Mouse (Mus musculus) thymus, adult 2 months (tissue): ENCODE measurements around the gene Fbln5. TPM values are rescaled to one million over a fixed set of nuclear protein-coding genes. Genes with fewer than 3 reads are reported as not detected.
A peak's percentile ranks its signal among the peaks of the same experiment; 100 is the strongest.

Source experiments
- DNase-seq: peaks from one replicate; pipeline ENCODE4 v3.0.0; 2021
- H3K27ac ChIP-seq: fragments of 200-500 bp; 2 replicates; pipeline ENCODE4 v1.5.1; 2012; ENCODE audit warnings: low read length, control low read depth; ENCODE audit not compliant: control insufficient read depth, insufficient read depth
- H3K27me3 ChIP-seq: fragments of 200-500 bp; 2 replicates; pipeline ENCODE4 v1.6.1; 2012; ENCODE audit warnings: mild to moderate bottlenecking, low read length, moderate library complexity, mixed read lengths; ENCODE audit not compliant: control insufficient read depth, insufficient read depth
- H3K36me3 ChIP-seq: fragments of 200-500 bp; 2 replicates; pipeline ENCODE4 v1.6.1; 2012; ENCODE audit warnings: mild to moderate bottlenecking, low read length, moderate library complexity; ENCODE audit not compliant: control insufficient read depth, insufficient read depth
- H3K4me1 ChIP-seq: fragments of 200-500 bp; replicated peaks from 2 replicates; pipeline ENCODE4 v1.6.1; 2012; ENCODE audit warnings: low read length; ENCODE audit not compliant: control insufficient read depth, insufficient read depth
- H3K4me3 ChIP-seq: fragments of 200-500 bp; 2 replicates; pipeline ENCODE4 v1.5.1; 2012; ENCODE audit warnings: mild to moderate bottlenecking, low read length, control low read depth, moderate library complexity; ENCODE audit not compliant: control insufficient read depth, insufficient read depth
- CTCF ChIP-seq: fragments of 200-500 bp; IDR thresholded peaks from 2 replicates; pipeline ENCODE4 v1.5.1; 2012; ENCODE audit warnings: mild to moderate bottlenecking, control low read depth, low read length, moderate library complexity, borderline replicate concordance; ENCODE audit not compliant: control insufficient read depth, poor library complexity, insufficient read depth; ENCODE audit errors: extremely low read depth
- POLR2A ChIP-seq: fragments of 200-500 bp; IDR thresholded peaks from 2 replicates; pipeline ENCODE4 v1.6.1; 2012; ENCODE audit warnings: mild to moderate bottlenecking, low read length, control low read depth, moderate library complexity; ENCODE audit not compliant: control insufficient read depth, poor library complexity, insufficient read depth; ENCODE audit errors: extremely low read depth
- WGBS: fragments of 180-500 bp; shearing (Covaris S2); methylation state at CpG from one replicate; pipeline ENCODE4 v1.1.7; 2018; 5-methylcytosine and 5-hydroxymethylcytosine counted together
- polyA plus RNA-seq: library from polyadenylated mRNA; depleted of rRNA; stranded (reverse); fragments of >200 nt; gene quantifications from 2 replicates; pipeline ENCODE4 v1.2.3, GENCODE M21; 2012

Fbln5 gene
- polyA plus RNA-seq, 1 experiment, result 16.3 TPM

DNA sequence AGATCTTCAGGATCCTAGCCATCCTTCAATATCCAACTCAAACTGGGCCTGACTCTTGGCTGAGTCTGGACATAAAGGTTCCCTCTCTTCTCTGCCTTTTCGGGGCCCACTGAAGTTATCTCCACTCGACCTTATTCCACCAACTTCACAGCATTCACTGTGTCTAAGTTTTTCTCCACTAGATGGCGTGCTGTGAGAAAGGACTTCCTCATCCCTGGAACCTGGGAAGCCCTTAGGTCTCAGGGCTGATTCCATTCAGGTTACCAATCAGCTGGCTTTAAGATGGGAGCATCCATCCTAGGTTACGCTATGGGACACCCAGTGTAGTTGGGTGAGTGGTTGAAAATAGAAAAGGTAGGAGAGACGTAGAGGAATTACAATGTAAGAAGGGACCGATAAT lies 7.7 kb downstream of the Fbln5 start:
- WGBS, result 59% methylated on average over 6 of the region's 6 CpGs

DNA sequence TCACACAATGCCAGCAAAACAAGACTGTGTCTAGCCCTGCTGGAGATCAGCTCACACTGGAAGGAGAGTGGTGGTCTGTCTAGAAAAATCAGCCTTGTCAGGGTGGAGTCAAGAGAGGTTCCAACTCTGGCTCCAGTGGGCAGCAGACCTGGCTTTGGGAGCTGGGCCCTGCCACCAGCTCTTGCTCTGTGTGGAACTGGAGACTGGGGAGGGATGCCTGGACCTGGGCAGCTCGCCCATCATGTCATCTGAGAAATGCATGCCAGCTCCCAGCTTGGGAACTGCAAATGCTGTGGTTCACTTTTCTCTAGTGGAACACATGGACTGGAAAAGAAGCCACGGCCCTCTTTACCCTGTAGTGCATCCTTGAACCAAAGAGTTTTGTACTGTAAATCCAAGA lies 8.3 kb downstream of the Fbln5 start:
- Histone ChIP-seq H3K4me3 (no peak overlapping the region), H3K27ac (no peak overlapping the region), H3K27me3 (no peaks in the 10 kb centered on the region), H3K36me3 (no peaks in the 10 kb centered on the region), H3K4me1 (no peaks in the 10 kb centered on the region)
- TF ChIP-seq POLR2A (no peak), CTCF (no peak)
- no peak for DNase-seq
- 87% methylated on average over 2 of the region's 2 CpGs for WGBS

More for the DNA sequence above, 7.7 kb downstream of the Fbln5 start:
- DNase-seq, result peak; percentile 8
- no peak overlapping the region for H3K27ac ChIP-seq
- H3K4me1 ChIP-seq, result no peaks in the 10 kb centered on the region
- H3K36me3 ChIP-seq, result no peaks in the 10 kb centered on the region
- TF ChIP-seq CTCF, result no peak
- TF ChIP-seq POLR2A, result no peak
- H3K27me3 ChIP-seq, result no peaks in the 10 kb centered on the region
- no peak overlapping the region for H3K4me3 ChIP-seq

DNA sequence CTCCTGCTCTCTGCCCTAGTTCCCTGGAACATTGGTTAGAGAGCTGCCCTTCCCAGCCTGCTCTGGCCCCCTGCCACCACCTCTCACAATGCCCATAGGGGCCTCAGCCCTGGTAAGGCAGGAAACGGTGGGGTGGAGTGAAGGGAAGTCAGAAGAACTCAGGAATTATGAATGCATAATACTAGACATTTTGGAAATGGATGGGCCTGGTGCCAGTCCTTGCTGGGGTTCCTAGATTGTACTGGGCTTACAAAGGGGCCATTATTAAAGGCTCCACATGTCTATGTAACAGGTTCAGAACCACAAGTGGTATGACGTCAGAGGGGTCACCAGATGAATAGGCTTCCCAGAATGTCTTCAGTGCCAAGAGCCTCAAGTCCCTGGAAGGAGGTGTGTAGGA lies 11.5 kb downstream of the Fbln5 start:
- H3K27me3 ChIP-seq, result no peaks in the 10 kb centered on the region
- 79% methylated on average over 2 of the region's 2 CpGs for WGBS
- no peak overlapping the region for H3K4me3 ChIP-seq
- H3K27ac ChIP-seq, result no peak overlapping the region
- TF ChIP-seq POLR2A (no peak), CTCF (no peak)
- no peak for DNase-seq
- H3K36me3 ChIP-seq, result no peaks in the 10 kb centered on the region
- no peaks in the 10 kb centered on the region for H3K4me1 ChIP-seq

DNA sequence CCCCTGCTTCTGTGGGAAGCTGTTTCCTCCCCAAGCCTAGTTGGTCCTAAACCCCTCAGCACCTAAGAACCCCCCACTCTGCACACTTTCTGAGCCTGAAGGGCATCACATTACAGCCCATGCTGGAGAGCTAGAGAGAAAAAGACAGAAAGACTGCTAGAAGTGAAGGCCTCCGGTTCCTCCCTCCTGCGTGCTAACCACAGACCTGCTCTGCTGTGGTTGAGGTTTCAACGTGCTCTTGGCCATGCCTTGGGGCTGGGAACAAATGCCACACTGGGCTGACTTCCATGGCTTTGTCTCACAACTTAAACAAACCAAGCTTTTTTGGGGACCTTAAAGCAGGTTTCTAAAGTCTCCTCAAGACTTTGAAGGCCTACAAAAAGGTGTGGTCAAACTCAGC lies 16.4 kb downstream of the Fbln5 start:
- Histone ChIP-seq H3K27me3 (no peaks in the 10 kb centered on the region), H3K4me1 (no peaks in the 10 kb centered on the region), H3K4me3 (no peak overlapping the region), H3K36me3 (no peaks in the 10 kb centered on the region), H3K27ac (no peak overlapping the region)
- DNase-seq, result no peak
- 6% methylated on average over 3 of the region's 3 CpGs for WGBS
- no peak for TF ChIP-seq CTCF
- no peak for TF ChIP-seq POLR2A

DNA sequence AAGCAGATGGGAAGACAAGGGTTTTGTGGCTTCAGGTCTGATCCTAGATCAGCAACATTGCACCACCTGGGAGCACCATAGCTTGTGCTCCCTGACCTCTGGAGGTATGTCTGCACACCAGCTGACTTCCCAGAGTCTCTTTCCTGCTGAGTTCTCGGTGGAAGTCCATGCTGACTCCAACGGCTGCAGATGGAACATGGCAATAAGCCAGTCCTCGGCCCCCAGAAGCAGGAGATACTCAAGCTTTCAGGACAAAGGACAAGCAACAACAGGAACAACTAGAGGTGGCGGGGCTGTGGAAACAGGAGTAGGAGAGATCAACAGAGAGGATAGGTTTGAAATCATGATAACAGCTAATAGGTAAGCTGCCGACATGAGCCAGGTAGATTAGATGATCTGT lies 17.1 kb downstream of the Fbln5 start:
- no peaks in the 10 kb centered on the region for H3K36me3 ChIP-seq
- whole genome bisulfite sequencing, result 82% methylated on average over 5 of the region's 5 CpGs
- DNase-seq, result no peak
- no peaks in the 10 kb centered on the region for H3K4me1 ChIP-seq
- no peak overlapping the region for H3K4me3 ChIP-seq
- H3K27me3 ChIP-seq, result no peaks in the 10 kb centered on the region
- TF ChIP-seq POLR2A, result no peak
- no peak for TF ChIP-seq CTCF
- no peak overlapping the region for H3K27ac ChIP-seq

DNA sequence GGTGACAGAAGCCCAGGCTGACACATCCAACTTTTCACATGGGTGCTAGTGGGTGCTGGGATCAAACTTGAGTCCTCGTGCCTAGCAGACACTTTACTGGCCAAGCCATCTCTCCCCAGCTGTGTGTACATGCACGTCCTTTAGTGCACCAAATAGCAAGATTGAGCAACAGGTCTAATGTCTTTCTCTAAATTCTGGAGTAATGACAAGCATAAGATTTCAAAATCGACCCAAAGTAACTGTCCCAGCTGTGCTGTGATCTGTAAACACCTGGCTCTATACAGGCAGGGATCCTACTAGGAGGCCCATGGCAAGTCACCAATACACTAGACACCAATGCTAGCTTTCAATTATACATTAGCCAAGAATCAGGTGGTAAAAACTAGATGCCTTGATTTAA lies 17.8 kb downstream of the Fbln5 start:
- H3K27ac ChIP-seq, result no peak overlapping the region
- H3K4me1 ChIP-seq, result no peaks in the 10 kb centered on the region
- no peak overlapping the region for H3K4me3 ChIP-seq
- WGBS, result 85% methylated on average over 3 of the region's 3 CpGs
- no peak for TF ChIP-seq CTCF
- TF ChIP-seq POLR2A, result no peak
- no peak for DNase-seq
- H3K27me3 ChIP-seq, result no peaks in the 10 kb centered on the region
- no peaks in the 10 kb centered on the region for H3K36me3 ChIP-seq

DNA sequence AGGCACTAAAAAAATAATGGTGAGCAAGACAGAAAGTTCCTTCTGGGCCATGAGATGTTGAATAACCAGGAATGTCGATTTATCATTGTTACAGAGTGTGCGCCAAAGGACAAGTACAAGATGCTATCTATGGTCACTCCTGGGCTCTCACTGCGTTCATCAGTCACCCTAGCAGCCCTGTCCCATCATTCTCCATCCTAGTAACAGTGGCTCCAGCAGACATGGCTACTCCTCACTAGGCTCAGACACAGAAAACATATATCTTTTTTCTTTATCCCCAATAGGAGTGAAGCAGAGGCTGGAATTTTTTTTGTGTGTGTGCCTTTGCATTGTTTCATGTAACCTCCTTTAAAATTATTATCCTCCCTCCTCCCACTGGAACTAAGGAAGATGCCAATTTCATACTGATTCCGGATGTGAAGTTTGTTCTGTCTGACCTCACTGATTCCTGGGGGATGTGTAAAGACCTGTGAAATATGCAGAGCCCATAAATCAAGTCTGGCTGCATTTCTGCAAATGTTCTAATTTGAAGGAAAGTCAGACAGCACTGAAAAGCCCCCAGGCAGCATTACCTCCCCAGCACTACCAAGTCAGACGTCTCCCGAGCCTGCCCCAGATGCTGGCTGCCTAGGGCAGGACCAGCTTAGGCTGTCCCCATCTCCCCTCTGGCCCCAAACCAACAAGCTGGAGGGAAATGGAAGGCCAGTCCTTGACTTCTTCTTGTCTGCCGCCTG lies 20.5 kb downstream of the Fbln5 start:
- 93% methylated on average over 7 of the region's 7 CpGs for WGBS
- no peaks in the 10 kb centered on the region for H3K27me3 ChIP-seq
- no peak for TF ChIP-seq POLR2A
- no peak for TF ChIP-seq CTCF
- no peaks in the 10 kb centered on the region for H3K36me3 ChIP-seq
- no peak overlapping the region for H3K4me3 ChIP-seq
- no peak for DNase-seq
- H3K27ac ChIP-seq, result no peak overlapping the region
- H3K4me1 ChIP-seq, result no peaks in the 10 kb centered on the region
